Comparison of ENCODE assay signal across 20 mouse cellular contexts in the genomic region with DNA sequence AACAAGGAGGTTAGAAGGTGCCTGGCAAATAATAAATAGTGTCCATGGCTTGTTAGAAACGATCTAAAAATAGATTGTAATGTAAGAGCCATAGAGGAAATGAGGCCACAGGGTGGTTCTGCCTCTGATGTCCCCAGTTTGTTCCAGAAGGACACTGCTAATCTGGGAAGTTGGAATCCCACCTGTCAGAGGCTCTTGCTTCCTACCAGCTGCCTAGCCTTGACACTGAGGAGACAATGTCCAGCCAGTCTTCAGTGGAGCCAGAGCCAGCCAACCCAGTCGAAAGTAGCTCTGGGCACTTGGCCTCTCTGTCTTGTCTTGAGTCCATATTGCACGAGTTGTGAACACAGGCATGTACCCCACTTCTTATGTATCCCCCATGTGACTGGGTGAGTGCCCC.
DNase-seq lines count a peak whose midpoint lies in the region; ATAC-seq and TF ChIP-seq lines count a peak whose summit lies in the region.
"Had no signal": no experiment of that assay in that cellular context is flagged by ENCODE, and none has a peak within 500 bp of the region (broad histone marks: within the 10 kb centered on the region; RNA-seq: fewer than 3 reads in every experiment).

No protein-coding gene starts in this region.

- peak; percentile 80 for DNase-seq in gastrocnemius, adult 18-20 months (ENCODE audit: low spot score)
- no peak for DNase-seq in gastrocnemius, postnatal 10 days
- DNase-seq in heart, postnatal 0 days (ENCODE audit: low spot score), result peak; percentile 40
- DNase-seq in heart, postnatal 36 days, result no peak
- DNase-seq in gastrocnemius, postnatal 14 days, result peak; percentile 25
- peak; percentile 86 for DNase-seq in skeletal muscle tissue, adult 2 months (ENCODE audit: low read depth, low spot score)
- no peak for DNase-seq in midbrain, embryonic 10.5 days (ENCODE audit: low spot score)
- DNase-seq: adrenal gland, postnatal 36 days; B cell, adult 2 months; kidney, adult 9 months; kidney, postnatal 14 days; layer of hippocampus, postnatal 36 days; thymus, postnatal 14 days had no signal

- no peak for TF ChIP-seq EP300 in heart, postnatal 0 days (IDR thresholded peaks at IDR 0.05; ENCODE audit: low read depth)

- H3K4me3 ChIP-seq in heart, postnatal 0 days (ENCODE audit: low read depth, low read length), result no peak overlapping the region
- no peak overlapping the region for H3K4me3 ChIP-seq in midbrain, embryonic 10.5 days

- H3K27me3 ChIP-seq in heart, postnatal 0 days (ENCODE audit: control insufficient read depth, insufficient read depth, low read length), result no peaks in the 10 kb centered on the region
- H3K27me3 ChIP-seq in midbrain, embryonic 10.5 days (ENCODE audit: low read depth, poor library complexity, severe bottlenecking), result peaks cover 43% of the 10 kb centered on the region
- H3K27me3 ChIP-seq: CH12.LX, Patski had no signal

- H3K27ac ChIP-seq in heart, postnatal 0 days (ENCODE audit: low read depth), result 0 out of 2 replicates have a peak overlapping the region, but pooled peaks have one; percentile 8
- H3K27ac ChIP-seq in midbrain, embryonic 10.5 days (replicated peaks), result no peak overlapping the region
- H3K27ac ChIP-seq: hindbrain, postnatal 0 days; macrophage had no signal

- intact Hi-C loops in heart, postnatal 36 days (cut with DNase I), result no loop called here
- intact Hi-C loops in gastrocnemius, postnatal 14 days (cut with DNase I; ENCODE audit: low total_unique reads), result no loop called here

- no peak overlapping the region for H3K9ac ChIP-seq in heart, postnatal 0 days (replicated peaks; ENCODE audit: low read depth, low read length)
- H3K9ac ChIP-seq: forebrain, postnatal 0 days had no signal

- no peak for TF ChIP-seq CTCF in heart, postnatal 0 days (IDR thresholded peaks at IDR 0.05; ENCODE audit: low read depth)

- no peaks in the 10 kb centered on the region for H3K36me3 ChIP-seq in heart, postnatal 0 days (replicated peaks; ENCODE audit: control insufficient read depth, insufficient read depth, low read length)
- H3K36me3 ChIP-seq in midbrain, embryonic 10.5 days, result no peaks in the 10 kb centered on the region
- H3K36me3 ChIP-seq: G1E had no signal

- peaks cover 8% of the 10 kb centered on the region; the same call in 1 of the 2 replicates for H3K4me1 ChIP-seq in heart, postnatal 0 days (ENCODE audit: control insufficient read depth, insufficient read depth)
- peaks cover 11% of the 10 kb centered on the region for H3K4me1 ChIP-seq in midbrain, embryonic 10.5 days

- 44% methylated on average over 3 of the region's 3 CpGs for WGBS in heart, postnatal 0 days
- 83% methylated on average over 3 of the region's 3 CpGs for WGBS in midbrain, embryonic 10.5 days

- H3K4me2 ChIP-seq in heart, postnatal 0 days (ENCODE audit: low read depth, low read length), result no peak overlapping the region

- ATAC-seq in heart, postnatal 0 days (ENCODE audit: insufficient read depth, low read depth), result peak; percentile 69
- ATAC-seq: hindbrain, postnatal 0 days; intestine, embryonic 16.5 days; Patski had no signal

- H3K9me3 ChIP-seq in heart, postnatal 0 days (replicated peaks; ENCODE audit: control insufficient read depth, low read length), result no peaks in the 10 kb centered on the region
- H3K9me3 ChIP-seq in midbrain, embryonic 10.5 days (replicated peaks), result no peaks in the 10 kb centered on the region

Comparison
In these comparisons a context has a peak if more than half of its experiments do, and no peak if none do; other contexts are left out.
1. DNase-seq: peak in gastrocnemius, adult 18-20 months (single experiment), heart, postnatal 0 days (single experiment), gastrocnemius, postnatal 14 days (single experiment) and skeletal muscle tissue, adult 2 months (single experiment); none in gastrocnemius, postnatal 10 days (single experiment), heart, postnatal 36 days (0 of 2) and midbrain, embryonic 10.5 days (single experiment).